8 mouse cellular contexts compared by ENCODE assay signal in the genomic region with DNA sequence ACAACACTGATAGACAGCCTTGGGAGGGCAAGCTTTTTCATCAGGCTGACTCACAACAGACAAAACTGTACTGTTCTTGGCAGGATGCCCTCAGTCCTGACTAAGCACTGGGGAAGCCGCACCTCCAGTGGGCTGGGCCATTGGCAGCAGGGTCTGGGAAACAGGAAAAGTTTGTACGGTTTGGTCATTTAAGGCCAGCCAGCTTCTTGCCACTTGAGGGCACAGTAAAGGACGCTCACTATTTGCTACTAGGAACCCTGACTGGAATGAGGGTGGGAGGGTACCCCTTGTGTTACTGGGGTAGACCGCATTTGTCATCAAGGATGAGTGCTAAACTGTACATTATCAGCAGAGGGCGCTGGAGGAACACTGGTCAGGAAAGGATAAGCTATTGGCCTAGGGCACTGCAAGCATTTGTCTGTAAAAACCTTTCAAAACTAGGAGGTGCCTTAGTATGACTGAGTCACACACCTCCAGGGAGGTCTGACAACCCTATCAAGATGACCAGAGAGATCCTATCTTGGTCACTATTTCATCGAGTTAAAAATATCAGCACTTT. TPM values are rescaled to one million over a fixed set of nuclear protein-coding genes. Genes with fewer than 3 reads are reported as not detected.
DNase-seq lines count a peak whose midpoint lies in the region; ATAC-seq and TF ChIP-seq lines count a peak whose summit lies in the region.

No protein-coding gene starts in this region.

- H3K4me3 ChIP-seq in hindbrain, embryonic 14.5 days (replicated peaks; ENCODE audit: low read length), result no peak overlapping the region

- H3K36me3 ChIP-seq in hindbrain, embryonic 14.5 days (replicated peaks; ENCODE audit: control insufficient read depth, insufficient read depth), result peaks cover 14% of the 10 kb centered on the region

- H3K9ac ChIP-seq in hindbrain, embryonic 14.5 days, result no peak overlapping the region

- CTCF ChIA-PET in Patski (lab: Charles Lee), result interaction anchor here (0.6 to 2.0 kb wide), 18 partner anchors 9 to 197 kb away, joined by 3 to 10 read pairs (median 4); a partner anchor contains a TSS

- TF ChIP-seq CTCF in Patski (IDR thresholded peaks at IDR 0.05), result peak; percentile 98

- no peak overlapping the region for H3K27ac ChIP-seq in hindbrain, embryonic 14.5 days

- in situ Hi-C loops in Patski (cut with MboI; ENCODE audit: low pct_unique_long_range_greater_than_20kb), result loop anchor here (5.0 to 10.0 kb wide), 3 partner anchors 141 to 306 kb away; a partner anchor contains a TSS

- H3K4me1 ChIP-seq in hindbrain, embryonic 14.5 days (replicated peaks; ENCODE audit: control insufficient read depth, insufficient read depth, low read length), result no peaks in the 10 kb centered on the region

- 43% methylated on average over 6 of the region's 6 CpGs for WGBS in hindbrain, embryonic 14.5 days

- peak; percentile 77 for ATAC-seq in Patski
- ATAC-seq in hindbrain, embryonic 14.5 days (ENCODE audit: low FRiP score), result peak; percentile 79; the same call in 1 of the 2 replicates

- no peaks in the 10 kb centered on the region for H3K9me3 ChIP-seq in hindbrain, embryonic 14.5 days (ENCODE audit: control insufficient read depth, low read length)

- H3K27me3 ChIP-seq in Patski, result no peaks in the 10 kb centered on the region
- H3K27me3 ChIP-seq in hindbrain, embryonic 14.5 days (ENCODE audit: control insufficient read depth, insufficient read depth, low read length), result no peaks in the 10 kb centered on the region

- DNase-seq in Patski (ENCODE audit: low read depth, low spot score), result peak; percentile 97
- DNase-seq in cerebellum, postnatal 14 days, result peak; percentile 92 to 93
- peak; percentile 65 to 85 for DNase-seq in frontal cortex, postnatal 25 days (ENCODE audit: low spot score in 2 of 2)
- DNase-seq in hindbrain, embryonic 14.5 days (ENCODE audit: low spot score), result peak; percentile 90
- DNase-seq in layer of hippocampus, postnatal 36 days, result peak; percentile 88 to 91
- DNase-seq in lung, postnatal 4 days, result peak; percentile 89 to 90
- DNase-seq in retina, postnatal 7 days (ENCODE audit: low read depth, low spot score), result peak; percentile 74
- DNase-seq in urinary bladder, adult 2 months (ENCODE audit: low spot score), result peak; percentile 61

- no peak overlapping the region for H3K4me2 ChIP-seq in hindbrain, embryonic 14.5 days (replicated peaks)

- POLR2A ChIA-PET in Patski (lab: Charles Lee), result interaction anchor here (0.8 to 1.7 kb wide), 4 partner anchors 10 to 159 kb away, joined by 3 to 9 read pairs (median 5); a partner anchor contains a TSS

RNA-seq across cellular contexts. Expression of a gene that starts 58.8 kb away (rescaled TPM):
- 0.12 TPM for polyA plus RNA-seq in Patski (2021)
- 1.5 TPM in 2 replicates for polyA plus RNA-seq in hindbrain, embryonic 14.5 days (2014; fragmentation: Nextera tagmentation; extraction: Ambion mirVana)
- 1 to 10 TPM in 1 of 2 experiments, under 1 TPM in 1; 0.88 to 1.2 TPM for total RNA-seq in layer of hippocampus, postnatal 36 days (2021)
- 0.06 and 0.09 TPM in 2 replicates for polyA plus RNA-seq in urinary bladder, adult 2 months (2012; rRNA removed)
